Mouse (Mus musculus) B cell, adult (primary cell): ENCODE measurements around the gene Reep6. TPM values are rescaled to one million over a fixed set of nuclear protein-coding genes. Genes with fewer than 3 reads are reported as not detected.

Experiments used
- total RNA-seq: library from RNA; stranded (reverse); gene quantifications from 4 replicates; pipeline ENCODE4 v1.2.4, GENCODE M21; 2023; ENCODE audit not compliant: inconsistent age

The Reep6 gene
- 0.42 TPM in 1 of 4 replicates, not detected in the others for total RNA-seq

DNA sequence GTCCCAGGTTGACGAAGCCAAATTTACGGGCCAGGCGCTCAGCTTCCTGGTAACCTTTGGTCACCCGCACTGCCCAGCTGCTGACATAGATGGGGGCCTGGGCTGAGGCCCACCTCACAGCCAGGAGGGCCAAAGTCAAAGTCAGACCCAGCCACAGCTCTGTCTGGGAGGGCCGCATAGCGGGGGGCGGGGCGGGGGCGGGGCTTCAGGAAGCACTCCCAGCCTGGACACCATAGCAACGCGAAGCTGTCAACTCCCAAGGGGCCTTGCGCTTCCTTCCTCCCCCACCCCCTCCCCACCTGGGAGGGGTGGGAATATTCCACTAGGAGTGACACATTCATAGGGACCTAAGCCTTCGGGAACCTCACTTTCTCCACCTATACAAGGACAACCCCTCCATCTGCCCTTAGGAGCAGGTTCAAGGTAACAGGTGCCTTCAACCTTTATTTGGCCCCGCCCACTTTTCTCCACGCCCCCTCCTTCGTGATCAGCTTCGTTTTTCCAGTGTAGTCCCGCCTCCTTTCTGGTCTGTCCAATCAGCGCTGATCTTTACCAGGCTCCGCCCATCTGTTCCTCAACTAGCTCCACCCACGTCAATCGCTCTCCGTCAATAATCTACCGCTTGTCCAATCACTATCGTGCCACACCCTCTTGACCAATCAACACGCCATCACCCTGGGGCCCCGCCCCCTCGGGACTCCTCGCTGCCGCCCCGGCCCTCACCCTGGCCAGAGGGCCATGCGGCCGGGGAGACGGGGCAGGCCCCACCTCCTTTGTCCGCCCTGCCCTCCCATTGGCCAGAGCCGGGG lies at the start of gene Reep6, which contains the start of gene Pcsk4:
Gene Reep6 (plus strand): TSS at position 681 of the 809 bp plus-strand sequence.
Gene Pcsk4 (minus strand): TSS at position 226 of the 809 bp plus-strand sequence.

DNA sequence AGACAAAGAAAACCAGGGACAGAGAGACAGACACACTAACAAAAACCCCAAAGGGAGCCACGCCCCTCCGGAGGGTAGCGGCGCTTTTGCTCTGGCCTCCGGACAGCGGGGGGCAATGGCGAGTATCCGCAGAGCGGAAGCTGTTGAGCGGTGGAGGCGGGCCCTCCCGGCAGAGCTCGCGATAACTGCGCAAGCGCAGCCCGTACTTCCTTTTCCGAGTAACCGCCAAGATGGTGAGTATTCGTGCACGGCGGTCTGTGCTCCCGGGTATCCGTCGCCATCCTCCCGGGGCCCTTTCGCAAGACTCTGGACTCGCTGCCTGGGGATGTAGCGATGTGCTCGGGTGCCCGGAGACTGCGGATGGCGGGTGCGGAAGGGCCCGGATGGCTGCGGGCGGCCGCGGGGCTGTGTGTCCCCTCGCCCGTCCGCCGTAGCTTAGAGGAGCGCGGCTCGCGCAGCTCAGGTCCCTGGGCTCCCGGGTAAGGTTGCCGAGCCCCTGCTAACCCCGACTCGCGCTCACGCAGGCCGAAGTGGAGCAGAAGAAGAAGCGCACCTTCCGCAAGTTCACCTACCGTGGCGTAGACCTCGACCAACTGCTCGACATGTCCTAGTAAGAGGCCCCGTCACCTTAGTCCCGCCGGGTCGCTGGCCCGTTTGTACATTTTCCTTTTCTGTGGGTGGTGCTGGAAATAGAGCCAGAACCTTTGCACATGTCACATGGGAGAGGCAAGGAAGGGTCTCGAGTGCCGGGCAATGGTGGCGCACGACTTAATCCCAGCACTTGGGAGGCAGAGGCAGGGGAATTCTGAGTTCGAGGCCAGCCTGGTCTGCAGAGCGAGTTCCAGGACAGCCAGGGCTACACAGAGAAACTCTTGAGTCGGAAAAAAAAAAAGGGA lies 37.3 kb upstream of the Reep6 start, which contains the start of gene Rps15:
Gene Rps15 (plus strand): TSS at position 203 of the 896 bp plus-strand sequence.

DNA sequence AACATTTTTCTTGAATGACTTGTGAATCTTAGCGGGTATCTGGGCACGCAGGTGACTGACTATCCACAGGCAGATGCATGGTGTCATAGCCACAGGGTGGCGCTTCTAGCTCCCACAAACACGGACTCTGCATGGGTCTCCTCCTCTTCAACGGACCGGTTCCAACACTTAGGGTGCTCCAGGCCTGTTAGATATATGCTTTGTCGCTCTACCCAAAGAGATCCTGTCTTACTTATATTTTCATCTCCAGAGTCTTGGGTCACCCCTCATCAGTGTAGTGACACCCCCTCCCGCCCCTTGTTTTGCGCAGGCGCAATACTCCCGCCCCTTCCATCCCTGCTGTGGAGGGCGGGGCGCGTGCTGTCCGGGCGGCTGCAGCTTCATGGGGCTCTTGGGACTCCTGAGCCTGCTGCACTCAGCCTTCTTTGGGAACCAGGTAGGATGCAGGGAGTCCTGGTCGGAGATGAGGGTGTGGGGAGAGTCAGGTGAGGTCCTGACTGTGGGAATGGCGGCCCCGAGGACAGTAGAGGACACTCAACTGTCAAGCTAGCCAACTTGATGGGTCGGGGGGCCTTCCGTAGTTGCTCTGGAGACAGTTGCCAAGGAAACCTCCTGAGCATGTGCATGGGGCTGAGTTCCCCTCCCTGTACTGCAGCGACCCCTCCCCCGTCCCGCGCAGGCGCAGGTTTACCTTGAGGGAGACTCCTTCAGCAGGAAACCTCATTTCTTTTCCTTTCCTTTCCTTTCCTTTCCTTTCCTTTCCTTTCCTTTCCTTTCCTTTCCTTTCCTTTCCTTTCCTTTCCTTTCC lies 33.9 kb upstream of the Reep6 start, which contains the start of gene Apc2:
Gene Apc2 (plus strand): TSS at position 360 of the 808 bp plus-strand sequence.

DNA sequence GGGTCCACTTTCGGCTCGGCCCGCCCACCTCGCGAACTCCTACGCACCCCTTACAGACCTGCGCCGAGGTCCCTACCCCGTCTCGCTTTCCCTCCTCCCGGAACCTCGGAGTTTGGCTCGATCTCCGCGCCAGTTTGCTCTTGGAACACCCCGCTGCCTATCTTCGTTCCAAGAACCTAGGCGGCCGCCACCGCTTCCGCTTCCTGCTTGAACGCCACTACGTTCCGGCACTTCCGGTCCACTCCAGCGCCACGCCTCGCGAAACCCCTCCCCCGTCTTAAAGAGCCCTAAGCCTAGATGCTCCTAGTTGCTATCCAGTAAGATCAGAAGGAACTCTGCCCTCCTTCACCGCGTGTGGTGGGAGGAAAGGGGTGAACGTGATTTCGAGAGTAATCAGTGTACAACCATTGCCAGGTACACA lies 9.4 kb upstream of the Reep6 start, which contains the start of gene 2310011J03Rik:
Gene 2310011J03Rik (minus strand): TSS at position 198 of the 421 bp plus-strand sequence.

DNA sequence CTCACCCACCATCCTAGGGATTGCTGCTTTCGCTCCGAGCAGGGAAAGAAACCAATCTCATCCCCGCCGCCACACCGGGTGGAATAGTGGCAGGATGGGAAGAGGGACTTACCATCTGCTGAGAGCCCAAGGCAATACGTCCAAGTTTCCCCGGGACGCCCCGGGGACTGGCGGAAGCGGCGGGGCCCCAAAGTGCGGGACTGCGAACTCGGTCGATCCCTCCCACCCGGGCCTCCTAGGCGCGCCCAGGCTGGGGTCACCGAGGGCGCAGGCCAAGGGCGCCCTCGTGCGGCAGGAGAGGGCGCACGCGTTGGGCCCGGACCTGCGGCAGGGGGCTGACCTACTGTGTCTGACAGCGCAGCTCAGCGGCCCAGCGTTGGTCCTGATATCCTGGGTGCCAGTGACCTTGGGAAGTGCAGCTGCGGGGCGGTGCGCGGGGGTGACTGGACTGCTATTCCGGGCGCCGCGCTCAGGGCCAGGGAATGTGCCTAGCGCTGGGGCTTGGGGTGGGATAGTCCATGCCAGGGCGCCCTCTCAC lies 18.6 kb downstream of the Reep6 start, which contains the start of gene Adamtsl5:
Gene Adamtsl5 (minus strand): TSS at position 169 of the 538 bp plus-strand sequence.

DNA sequence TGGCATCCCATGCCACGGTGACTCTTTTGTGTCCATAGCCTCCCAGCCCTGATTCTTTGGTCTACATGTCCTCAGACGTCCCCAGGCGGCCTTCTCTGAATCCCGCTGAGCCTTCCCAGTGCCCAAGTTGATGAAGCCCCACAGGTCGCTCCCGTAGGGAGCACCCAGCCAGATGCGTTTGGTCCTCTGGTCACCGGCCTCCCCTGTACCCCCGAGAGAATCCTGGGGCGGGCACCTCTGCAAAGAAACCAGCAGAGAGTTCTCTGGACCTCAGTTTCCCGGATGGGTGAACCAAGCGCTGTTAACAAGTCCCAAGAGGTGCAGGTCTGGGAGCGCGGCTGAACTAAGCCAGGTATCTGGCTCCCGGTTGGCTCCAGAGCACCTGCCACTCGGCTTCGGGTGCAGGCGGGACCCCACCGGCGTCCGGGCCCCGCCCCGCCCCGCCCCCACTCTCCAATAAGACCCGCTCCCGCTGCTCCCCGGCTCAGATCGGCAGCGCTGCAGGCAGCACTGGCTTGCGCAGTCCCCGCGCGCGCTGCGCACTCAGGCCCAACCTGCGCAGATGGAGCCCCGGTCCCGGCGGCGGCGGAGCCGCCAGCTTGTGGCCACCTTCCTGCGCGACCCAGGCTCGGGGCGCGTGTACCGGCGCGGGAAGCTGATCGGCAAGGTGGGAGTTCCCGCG lies 26.4 kb downstream of the Reep6 start, which contains the start of gene Plk5:
Gene Plk5 (plus strand): TSS at position 459 of the 682 bp plus-strand sequence.

Other genes with a start within 250 kb of the Reep6 start
- gene Sbno2, start 224.4 kb upstream of the Reep6 start, total RNA-seq = 109 to 122 TPM (median 117 TPM) in 4 replicates
- gene Stk11, start 214.2 kb upstream of the Reep6 start, total RNA-seq = 173 to 183 TPM (median 178 TPM) in 4 replicates
- 164 to 190 TPM (median 176 TPM) in 4 replicates for gene Atp5d, start 191.3 kb upstream of the Reep6 start, total RNA-seq
- 5.9 to 9.3 TPM (median 6.8 TPM) in 4 replicates for gene Cbarp, start 189.1 kb upstream of the Reep6 start, total RNA-seq
- 143 to 168 TPM (median 155 TPM) in 4 replicates for gene Midn, start 181.7 kb upstream of the Reep6 start, total RNA-seq
- gene Cirbp, start 164.0 kb upstream of the Reep6 start, total RNA-seq = 183 to 228 TPM (median 208 TPM) in 4 replicates
- 10.6 to 16.3 TPM (median 15.1 TPM) in 4 replicates for gene 1600002K03Rik, start 157.0 kb upstream of the Reep6 start, total RNA-seq
- gene Efna2, start 150.5 kb upstream of the Reep6 start, total RNA-seq = 0.24 to 0.51 TPM in 2 of 4 replicates, not detected in the others
- 54.4 to 64.3 TPM (median 58.3 TPM) in 4 replicates for gene Mum1, start 103.5 kb upstream of the Reep6 start, total RNA-seq
- 92.8 to 97.3 TPM (median 95.1 TPM) in 4 replicates for gene Ndufs7, start 80.8 kb upstream of the Reep6 start, total RNA-seq
- 1.1 to 3.1 TPM (median 1.8 TPM) in 4 replicates for gene Gamt, start 68.9 kb upstream of the Reep6 start, total RNA-seq
- gene Dazap1, start 68.5 kb upstream of the Reep6 start, total RNA-seq = 136 to 154 TPM (median 146 TPM) in 4 replicates
- 2,693 to 2,994 TPM (median 2,870 TPM) in 4 replicates for gene Rps15, start 37.5 kb upstream of the Reep6 start, total RNA-seq
- gene Apc2, start 34.0 kb upstream of the Reep6 start, total RNA-seq = 0.24 to 0.32 TPM (median 0.26 TPM) in 4 replicates
- 22.2 to 28.8 TPM (median 26.5 TPM) in 4 replicates for gene 2310011J03Rik, start 9.4 kb upstream of the Reep6 start, total RNA-seq
- 0.57 to 1.9 TPM (median 1.1 TPM) in 4 replicates for gene Pcsk4, start 455 bp upstream of the Reep6 start, total RNA-seq
- gene Adamtsl5, start 18.5 kb downstream of the Reep6 start, total RNA-seq = not detected in 4 replicates
- gene Plk5, start 26.5 kb downstream of the Reep6 start, total RNA-seq = not detected in 4 replicates
- 6.5 to 9.5 TPM (median 8.0 TPM) in 4 replicates for gene Mex3d, start 57.7 kb downstream of the Reep6 start, total RNA-seq
- gene Mbd3, start 69.6 kb downstream of the Reep6 start, total RNA-seq = 92.7 to 106 TPM (median 96.9 TPM) in 4 replicates
- gene Uqcr11, start 76.9 kb downstream of the Reep6 start, total RNA-seq = 67.9 to 79.6 TPM (median 73.1 TPM) in 4 replicates
- gene Tcf3, start 103.7 kb downstream of the Reep6 start, total RNA-seq = 176 to 212 TPM (median 193 TPM) in 4 replicates
- not detected in 4 replicates for gene Onecut3, start 164.9 kb downstream of the Reep6 start, total RNA-seq
- gene Atp8b3, start 209.2 kb downstream of the Reep6 start, total RNA-seq = 0.18 TPM in 1 of 4 replicates, not detected in the others
- gene Rexo1, start 231.6 kb downstream of the Reep6 start, total RNA-seq = 113 to 133 TPM (median 119 TPM) in 4 replicates
- gene Klf16, start 247.4 kb downstream of the Reep6 start, total RNA-seq = 28.7 to 30.4 TPM (median 29.1 TPM) in 4 replicates